Mouse (Mus musculus) lung, adult 2 months (tissue): ENCODE data around the gene Zdhhc21. TPM values are rescaled to one million over a fixed set of nuclear protein-coding genes. Genes with fewer than 3 reads are reported as not detected.

Experiments used
- DNase-seq: peaks from one replicate; pipeline ENCODE4 v3.0.0; 2022
- H3K4me1 ChIP-seq: fragments of 200-500 bp; 2 replicates; pipeline ENCODE4 v1.6.1; 2011; ENCODE audit warnings: low read length; ENCODE audit not compliant: control insufficient read depth, insufficient read depth
- H3K4me3 ChIP-seq: fragments of 200-500 bp; replicated peaks from 2 replicates; pipeline ENCODE3; 2011; ENCODE audit warnings: low read depth, mild to moderate bottlenecking, control low read depth, low read length; ENCODE audit errors: extremely low read depth
- CTCF ChIP-seq: fragments of 200-500 bp; IDR thresholded peaks from 2 replicates; pipeline ENCODE4 v1.5.1; 2011; ENCODE audit warnings: mild to moderate bottlenecking, low read length, control low read depth; ENCODE audit not compliant: insufficient read depth
- POLR2A ChIP-seq: fragments of 200-500 bp; IDR thresholded peaks from 2 replicates; pipeline ENCODE4 v1.6.1; 2011; ENCODE audit warnings: low read depth, mild to moderate bottlenecking, control low read depth, low read length, borderline replicate concordance; ENCODE audit errors: extremely low read depth
- whole genome bisulfite sequencing: fragments of 180-500 bp; shearing (Covaris S2); methylation state at CpG from one replicate; pipeline ENCODE4 v1.1.7; 2018; 5-methylcytosine and 5-hydroxymethylcytosine counted together
- polyA plus RNA-seq: library from polyadenylated mRNA; depleted of rRNA; stranded (reverse); fragments of >200 nt; gene quantifications from 2 replicates; pipeline ENCODE4 v1.2.3, GENCODE M21; 2012

Gene Zdhhc21
- polyA plus RNA-seq, 1 experiment: 4.3 TPM

- 88% methylated on average over 9 of the region's 9 CpGs for WGBS
- no peaks in the 10 kb centered on the region for H3K4me1 ChIP-seq
- H3K4me3 ChIP-seq: no peak overlapping the region
- TF ChIP-seq CTCF (peak; percentile 53; the same call in 1 of the 2 replicates), POLR2A (no peak)
- DNase-seq: peak; percentile 19
Measured at GRCm38 (mm10) chr4:82882500-82882899, 22.7 kb upstream of the Zdhhc21 start.

GRCm38 (mm10) chr4:82881366-82881765, 21.6 kb upstream of the Zdhhc21 start:
- Histone ChIP-seq H3K4me1 (no peaks in the 10 kb centered on the region), H3K4me3 (no peak overlapping the region)
- DNase-seq: no peak
- WGBS: 56% methylated on average over 3 of the region's 3 CpGs
- TF ChIP-seq CTCF (no peak), POLR2A (no peak)

DNA sequence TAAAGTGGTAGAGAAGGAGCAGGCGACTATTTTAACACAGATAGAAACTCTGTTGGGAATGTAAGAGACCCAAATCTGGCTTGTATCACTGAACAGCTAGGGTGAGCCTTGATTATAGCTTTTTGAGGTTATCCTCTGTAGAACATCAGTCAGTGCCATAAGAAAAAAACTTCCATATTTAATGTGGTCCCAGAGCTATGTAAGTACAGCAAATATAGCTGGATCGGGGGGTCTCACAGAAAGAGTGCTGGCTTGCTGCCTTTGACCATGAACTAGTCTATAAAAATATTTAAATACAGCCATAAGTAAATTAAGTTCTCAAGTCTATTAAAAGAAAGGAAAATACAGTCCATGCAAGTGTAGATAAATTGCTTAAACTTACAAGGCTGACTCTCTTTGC, 20.5 kb upstream of the Zdhhc21 start:
- TF ChIP-seq CTCF (no peak), POLR2A (no peak)
- DNase-seq: no peak
- no peaks in the 10 kb centered on the region for H3K4me1 ChIP-seq
- no peak overlapping the region for H3K4me3 ChIP-seq
- 89% methylated on average over 2 of the region's 2 CpGs for WGBS

GRCm38 (mm10) chr4:82879152-82879551, 19.4 kb upstream of the Zdhhc21 start:
- H3K4me3 ChIP-seq: no peak overlapping the region
- WGBS: 58% methylated on average over 6 of the region's 6 CpGs
- no peak for DNase-seq
- TF ChIP-seq POLR2A: no peak
- TF ChIP-seq CTCF: no peak
- no peaks in the 10 kb centered on the region for H3K4me1 ChIP-seq

DNA sequence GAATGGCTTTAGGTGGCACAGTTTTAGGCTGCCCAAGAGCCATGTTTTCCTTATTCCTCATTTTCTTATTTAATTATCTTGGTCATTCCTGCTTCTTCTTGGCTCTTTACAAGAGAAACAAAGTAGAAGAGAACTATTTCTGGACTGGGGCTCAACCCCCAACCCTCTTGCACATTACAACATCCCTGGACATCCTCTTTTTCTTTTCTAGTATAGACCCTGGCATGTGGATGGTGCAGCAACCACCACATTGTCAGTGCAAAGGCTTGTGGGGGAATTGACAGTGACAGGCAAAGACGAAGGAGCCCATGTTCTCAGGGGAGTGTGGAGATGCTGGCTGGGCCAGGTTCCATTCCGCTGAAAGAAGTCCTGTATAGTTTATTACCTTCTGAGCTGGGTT, 16.9 kb upstream of the Zdhhc21 start:
- no peak for TF ChIP-seq POLR2A
- no peak for TF ChIP-seq CTCF
- DNase-seq: no peak
- WGBS: 88% methylated on average over 2 of the region's 2 CpGs
- Histone ChIP-seq H3K4me3 (no peak overlapping the region), H3K4me1 (no peaks in the 10 kb centered on the region)

DNA sequence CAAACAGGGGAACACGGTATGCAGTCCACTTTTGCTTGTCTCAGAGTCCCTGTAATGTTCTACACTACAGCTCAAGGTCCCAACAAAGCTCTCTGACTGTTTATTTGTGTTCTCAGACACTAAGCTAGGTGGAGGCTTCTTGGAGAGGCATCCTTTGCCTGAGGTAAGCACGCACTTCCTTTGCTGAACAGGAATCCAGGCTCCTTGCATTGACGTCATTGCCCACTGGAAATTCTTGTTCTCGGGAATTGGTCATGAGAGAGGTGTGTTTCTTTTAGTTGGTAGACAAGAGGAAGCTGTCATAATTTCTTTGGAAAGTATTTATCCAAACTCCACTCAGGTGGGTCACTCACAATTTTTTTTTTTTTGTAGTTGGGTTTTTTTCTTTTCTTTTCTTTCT, 15.8 kb upstream of the Zdhhc21 start:
- Histone ChIP-seq H3K4me3 (no peak overlapping the region), H3K4me1 (no peaks in the 10 kb centered on the region)
- DNase-seq: peak; percentile 13
- TF ChIP-seq CTCF: no peak
- TF ChIP-seq POLR2A: no peak
- WGBS: 45% methylated on average over 4 of the region's 4 CpGs

DNA sequence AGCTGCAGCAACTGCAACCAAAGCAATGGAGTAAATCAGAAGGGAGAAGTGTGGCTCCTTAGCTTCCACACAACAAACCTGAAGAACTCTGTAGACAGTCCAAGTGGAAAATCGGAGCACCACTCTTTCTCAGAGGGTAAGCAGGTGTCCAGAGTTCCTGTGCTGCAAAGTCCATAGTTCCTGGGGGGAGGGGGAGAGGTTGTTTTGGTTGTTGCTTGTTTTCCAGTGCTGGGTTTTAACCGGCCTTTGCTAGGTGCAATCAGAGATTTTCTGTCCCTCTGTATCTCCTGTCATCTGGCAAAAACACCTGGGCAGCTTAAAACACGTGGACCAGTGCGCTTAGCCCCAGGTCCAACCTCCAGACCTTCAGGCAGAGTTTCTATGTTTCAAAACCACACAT, 15.0 kb upstream of the Zdhhc21 start:
- no peak for DNase-seq
- no peaks in the 10 kb centered on the region for H3K4me1 ChIP-seq
- WGBS: 59% methylated on average over 4 of the region's 4 CpGs
- no peak overlapping the region for H3K4me3 ChIP-seq
- no peak for TF ChIP-seq CTCF
- no peak for TF ChIP-seq POLR2A

GRCm38 (mm10) chr4:82872548-82872947, 12.8 kb upstream of the Zdhhc21 start:
- WGBS: 58% methylated on average over 4 of the region's 4 CpGs
- H3K4me3 ChIP-seq: no peak overlapping the region
- DNase-seq: no peak
- no peaks in the 10 kb centered on the region for H3K4me1 ChIP-seq
- TF ChIP-seq POLR2A (no peak), CTCF (no peak)

- Histone ChIP-seq H3K4me1 (no peaks in the 10 kb centered on the region), H3K4me3 (no peak overlapping the region)
- WGBS: 42% methylated on average over 6 of the region's 6 CpGs
- TF ChIP-seq POLR2A (no peak), CTCF (no peak)
- DNase-seq: no peak
Measured at GRCm38 (mm10) chr4:82872121-82872520, 12.4 kb upstream of the Zdhhc21 start.

DNA sequence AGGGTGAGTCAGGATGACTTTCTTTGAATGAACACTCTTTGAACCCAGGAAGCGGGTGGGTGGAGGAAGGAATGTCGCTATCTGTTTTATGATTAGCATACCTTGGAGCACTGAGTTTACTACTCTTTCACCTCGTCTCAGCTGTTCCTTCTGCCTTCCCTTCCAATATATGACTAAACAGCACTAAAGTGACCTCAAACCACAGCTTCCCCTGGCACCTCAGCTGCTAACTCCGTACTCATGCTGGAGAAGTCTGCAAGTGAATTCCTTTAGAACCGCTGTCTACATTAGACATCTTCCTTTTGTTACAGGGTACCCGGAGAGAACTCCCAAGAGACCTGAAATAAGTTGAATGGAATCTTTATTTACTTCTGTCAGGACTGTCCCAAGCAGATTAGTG, 11.2 kb upstream of the Zdhhc21 start:
- 67% methylated on average over 6 of the region's 6 CpGs for WGBS
- no peak for TF ChIP-seq CTCF
- no peaks in the 10 kb centered on the region for H3K4me1 ChIP-seq
- DNase-seq: no peak
- H3K4me3 ChIP-seq: no peak overlapping the region
